In the genomic region with DNA sequence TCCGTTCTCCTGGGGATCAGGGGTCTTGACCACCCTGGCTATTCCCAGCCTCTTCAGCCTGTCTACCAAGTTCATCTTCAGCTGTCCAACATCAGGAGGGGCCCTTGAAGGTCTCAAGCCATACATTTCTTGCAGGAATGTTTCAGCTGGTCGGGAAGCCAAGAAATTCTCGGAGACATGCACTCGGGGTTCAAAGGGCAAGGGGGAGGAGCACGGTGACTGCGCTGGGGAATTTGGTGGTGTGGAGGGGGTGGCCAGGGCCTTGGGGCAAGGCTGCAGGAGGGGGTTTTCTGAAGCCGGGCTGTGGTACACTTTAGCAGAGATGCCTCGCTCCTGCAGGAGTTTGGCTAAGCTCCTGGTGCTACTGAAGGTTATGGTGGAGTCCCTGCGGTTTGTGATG, we compare ENCODE assay signal across 12 mouse cellular contexts.
"Had no signal": no experiment of that assay in that cellular context is flagged by ENCODE, and none has a peak within 500 bp of the region (broad histone marks: within the 10 kb centered on the region; RNA-seq: fewer than 3 reads in every experiment).

No protein-coding gene starts in this region.

- DNase-seq: lung, embryonic 14.5 days; lung, postnatal 10 days; retina, postnatal 1 day; thymus, postnatal 36 days had no signal

- H3K4me1 ChIP-seq: limb, embryonic 10.5 days; midbrain, embryonic 12.5 days; neural tube, embryonic 13.5 days; stomach, embryonic 15.5 days had no signal

- H3K9ac ChIP-seq: lung, embryonic 14.5 days; midbrain, embryonic 12.5 days; neural tube, embryonic 13.5 days; stomach, embryonic 15.5 days had no signal

- H3K9me3 ChIP-seq: limb, embryonic 10.5 days; midbrain, embryonic 12.5 days; neural tube, embryonic 13.5 days; stomach, embryonic 15.5 days had no signal

- H3K4me2 ChIP-seq: liver, embryonic 11.5 days; lung, embryonic 14.5 days; midbrain, embryonic 12.5 days; neural tube, embryonic 13.5 days; stomach, embryonic 15.5 days had no signal

- ATAC-seq: hindbrain, postnatal 0 days; midbrain, embryonic 16.5 days had no signal

- H3K4me3 ChIP-seq: left cerebral cortex, adult 2 months; limb, embryonic 10.5 days; midbrain, embryonic 12.5 days; neural tube, embryonic 13.5 days; stomach, embryonic 15.5 days had no signal

- H3K27me3 ChIP-seq: midbrain, embryonic 12.5 days; neural tube, embryonic 13.5 days; stomach, embryonic 15.5 days had no signal

- H3K27ac ChIP-seq: hindbrain, postnatal 0 days; left cerebral cortex, adult 2 months; limb, embryonic 10.5 days; midbrain, embryonic 12.5 days; neural tube, embryonic 13.5 days; stomach, embryonic 15.5 days had no signal
